Mouse (Mus musculus) lung, adult 2 months (tissue): ENCODE results near the gene Ofd1. TPM values are rescaled to one million over a fixed set of nuclear protein-coding genes. Genes with fewer than 3 reads are reported as not detected.
A peak's percentile ranks its signal among the peaks of the same experiment; 100 is the strongest.

ENCODE experiments used
- DNase-seq: peaks from one replicate; pipeline ENCODE4 v3.0.0; 2022
- H3K4me1 ChIP-seq: fragments of 200-500 bp; 2 replicates; pipeline ENCODE4 v1.6.1; 2011; ENCODE audit warnings: low read length; ENCODE audit not compliant: control insufficient read depth, insufficient read depth
- H3K4me3 ChIP-seq: fragments of 200-500 bp; replicated peaks from 2 replicates; pipeline ENCODE3; 2011; ENCODE audit warnings: low read depth, mild to moderate bottlenecking, control low read depth, low read length; ENCODE audit errors: extremely low read depth
- CTCF ChIP-seq: fragments of 200-500 bp; IDR thresholded peaks from 2 replicates; pipeline ENCODE4 v1.5.1; 2011; ENCODE audit warnings: mild to moderate bottlenecking, low read length, control low read depth; ENCODE audit not compliant: insufficient read depth
- POLR2A ChIP-seq: fragments of 200-500 bp; IDR thresholded peaks from 2 replicates; pipeline ENCODE4 v1.6.1; 2011; ENCODE audit warnings: low read depth, mild to moderate bottlenecking, control low read depth, low read length, borderline replicate concordance; ENCODE audit errors: extremely low read depth
- WGBS: fragments of 180-500 bp; shearing (Covaris S2); methylation state at CpG from one replicate; pipeline ENCODE4 v1.1.7; 2018; 5-methylcytosine and 5-hydroxymethylcytosine counted together
- polyA plus RNA-seq: library from polyadenylated mRNA; depleted of rRNA; stranded (reverse); fragments of >200 nt; gene quantifications from 2 replicates; pipeline ENCODE4 v1.2.3, GENCODE M21; 2012

The Ofd1 gene
- polyA plus RNA-seq, 1 experiment: 1.8 TPM

GRCm38 (mm10) chrX:166444552-166444951 is 4.0 kb upstream of the Ofd1 start:
- no peak overlapping the region for H3K4me3 ChIP-seq
- TF ChIP-seq CTCF (no peak), POLR2A (no peak)
- H3K4me1 ChIP-seq: peaks cover 4% of the 10 kb centered on the region; the same call in 1 of the 2 replicates
- DNase-seq: no peak
- 78% methylated on average over 3 of the region's 3 CpGs for WGBS

GRCm38 (mm10) chrX:166440036-166440615 is 378 bp downstream of the Ofd1 start, which contains the start of gene Trappc2:
TSS of gene Trappc2 (plus strand) at chrX:166440574.
- peaks cover 5% of the 10 kb centered on the region; the same call in 1 of the 2 replicates for H3K4me1 ChIP-seq
- DNase-seq: no peak
- peak within 1 kb of the TSS; percentile 79 for H3K4me3 ChIP-seq
- WGBS: 16% methylated on average over 36 of the region's 36 CpGs
- TF ChIP-seq POLR2A: no peak
- no peak for TF ChIP-seq CTCF

- no peak for TF ChIP-seq POLR2A
- no peak for TF ChIP-seq CTCF
- no peak for DNase-seq
- H3K4me3 ChIP-seq: no peak overlapping the region
- peaks cover 4% of the 10 kb centered on the region; the same call in 1 of the 2 replicates for H3K4me1 ChIP-seq
- WGBS: 91% methylated on average over 2 of the region's 2 CpGs
Measured at GRCm38 (mm10) chrX:166434812-166435211, 5.7 kb downstream of the Ofd1 start.

- H3K4me3 ChIP-seq: no peak overlapping the region
- TF ChIP-seq CTCF (0 out of 2 replicates have a peak, but pooled peaks have one; percentile 16), POLR2A (no peak)
- H3K4me1 ChIP-seq: no peaks in the 10 kb centered on the region
- peak; percentile 11 for DNase-seq
- 68% methylated on average over 6 of the region's 6 CpGs for WGBS
Measured at GRCm38 (mm10) chrX:166416196-166416595, 24.3 kb downstream of the Ofd1 start.

- Histone ChIP-seq H3K4me3 (no peak overlapping the region), H3K4me1 (no peaks in the 10 kb centered on the region)
- no peak for DNase-seq
- no peak for TF ChIP-seq CTCF
Measured at GRCm38 (mm10) chrX:166407865-166408264, 32.6 kb downstream of the Ofd1 start.

GRCm38 (mm10) chrX:166393753-166394152 is 46.8 kb downstream of the Ofd1 start:
- no peak for DNase-seq
- TF ChIP-seq POLR2A (no peak), CTCF (no peak)
- Histone ChIP-seq H3K4me3 (no peak overlapping the region), H3K4me1 (no peaks in the 10 kb centered on the region)
- 81% methylated on average over 1 of the region's 1 CpGs for WGBS

- DNase-seq: no peak
- TF ChIP-seq POLR2A (no peak), CTCF (no peak)
- Histone ChIP-seq H3K4me1 (no peaks in the 10 kb centered on the region), H3K4me3 (no peak overlapping the region)
- WGBS: 81% methylated on average over 6 of the region's 6 CpGs
Measured at GRCm38 (mm10) chrX:166386656-166387055, 53.8 kb downstream of the Ofd1 start.

- WGBS: 58% methylated on average over 3 of the region's 3 CpGs
- Histone ChIP-seq H3K4me3 (no peak overlapping the region), H3K4me1 (no peaks in the 10 kb centered on the region)
- no peak for TF ChIP-seq CTCF
- TF ChIP-seq POLR2A: no peak
- no peak for DNase-seq
Measured at GRCm38 (mm10) chrX:166384935-166385334, 55.6 kb downstream of the Ofd1 start.

- no peak for TF ChIP-seq CTCF
- TF ChIP-seq POLR2A: no peak
- Histone ChIP-seq H3K4me3 (no peak overlapping the region), H3K4me1 (no peaks in the 10 kb centered on the region)
- no peak for DNase-seq
- 80% methylated on average over 2 of the region's 2 CpGs for WGBS
Measured at GRCm38 (mm10) chrX:166383606-166384005, 56.9 kb downstream of the Ofd1 start.

- WGBS: 81% methylated on average over 5 of the region's 5 CpGs
Measured at GRCm38 (mm10) chrX:166378652-166379051, 61.9 kb downstream of the Ofd1 start.

More at GRCm38 (mm10) chrX:166378652-166379051, 61.9 kb downstream of the Ofd1 start:
- Histone ChIP-seq H3K4me1 (no peaks in the 10 kb centered on the region), H3K4me3 (no peak overlapping the region)
- TF ChIP-seq CTCF (no peak), POLR2A (no peak)
- no peak for DNase-seq
